Mouse (Mus musculus) lung, adult 2 months (tissue): Measurements from ENCODE around the gene Klf6.

Experiments used
- CTCF ChIP-seq: fragments of 200-500 bp; IDR thresholded peaks from 2 replicates; pipeline ENCODE4 v1.5.1; 2011; ENCODE audit warnings: mild to moderate bottlenecking, low read length, control low read depth; ENCODE audit not compliant: insufficient read depth
- POLR2A ChIP-seq: fragments of 200-500 bp; IDR thresholded peaks from 2 replicates; pipeline ENCODE4 v1.6.1; 2011; ENCODE audit warnings: low read depth, mild to moderate bottlenecking, control low read depth, low read length, borderline replicate concordance; ENCODE audit errors: extremely low read depth

DNA sequence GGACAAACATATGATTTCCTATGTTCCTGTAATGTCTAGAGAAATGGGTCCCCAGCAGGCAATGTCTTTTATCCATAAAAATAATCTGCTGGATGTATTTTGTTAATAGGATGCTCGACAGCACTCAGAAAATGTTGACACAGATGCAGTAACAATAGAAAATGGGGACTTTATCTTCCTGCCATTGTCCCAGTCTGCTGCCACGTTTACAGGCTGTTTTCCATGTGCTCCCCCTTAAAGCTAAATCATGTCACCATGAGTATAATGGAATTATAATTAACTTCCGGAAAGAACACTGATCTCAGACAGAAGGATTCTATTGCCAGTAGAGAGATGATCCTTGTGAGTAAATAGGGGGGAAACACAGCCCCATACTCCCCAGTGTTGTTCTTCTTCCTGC is 42.1 kb upstream of the Klf6 start:
- TF ChIP-seq CTCF (no peak), POLR2A (no peak)
